8 mouse cellular contexts compared by ENCODE assay signal in genomic region chr5:127649077-127649476, GRCm38 (mm10). TPM values are rescaled to one million over a fixed set of nuclear protein-coding genes. Genes with fewer than 3 reads are reported as not detected.
DNase-seq lines count a peak whose midpoint lies in the region; ATAC-seq lines count a peak whose summit lies in the region.

No protein-coding gene starts in this region.

- intact Hi-C loops in left cerebral cortex, postnatal 14 days (cut with DNase I): loop anchor here (5.0 kb wide), 1 partner anchor 788 kb away; no protein-coding TSS in a partner anchor

- peak; percentile 5 for DNase-seq in CD4-positive, CD25-positive, alpha-beta regulatory T cell, adult 2 months (ENCODE audit: low read depth, low spot score)
- peak; percentile 15 to 16 for DNase-seq in left cerebral cortex, postnatal 14 days (ENCODE audit: low spot score in 2 of 2)
- DNase-seq in left cerebral cortex, adult 11 months (ENCODE audit: low spot score): no peak
- peak; percentile 14 to 45 for DNase-seq in cerebellum, postnatal 25 days
- DNase-seq in ovary, postnatal 36 days (ENCODE audit: low spot score): no peak
- no peak for DNase-seq in frontal cortex, postnatal 10 days (ENCODE audit: low spot score in 2 of 2)

- ATAC-seq in CD4-positive, CD25-positive, alpha-beta regulatory T cell, adult 4 months: no peak
- ATAC-seq in megakaryocyte progenitor cell, adult 5-6 weeks (replicated peaks; ENCODE audit: poor library complexity): peak; percentile 88

RNA-seq across cellular contexts. Expression of gene Slc15a4, which starts 16.4 kb away (rescaled TPM):
- 1 to 10 TPM; 3.3 to 3.9 TPM for polyA plus RNA-seq in CD4-positive, CD25-positive, alpha-beta regulatory T cell, adult 4 months (2017; shearing (Covaris generic))
- total RNA-seq in left cerebral cortex, postnatal 14 days (2021): 10 to 100 TPM; 22.4 to 30.0 TPM
- total RNA-seq in megakaryocyte progenitor cell, adult 5-6 weeks (2015): 18.2 and 30.1 TPM in 2 replicates
- total RNA-seq in megakaryocyte progenitor cell, adult 5-6 weeks (2017): 35.4 and 90.9 TPM in 2 replicates

RNA-seq across cellular contexts. Expression of gene Glt1d1, which starts 17.0 kb away (rescaled TPM):
- not detected for polyA plus RNA-seq in CD4-positive, CD25-positive, alpha-beta regulatory T cell, adult 4 months (2017; shearing (Covaris generic))
- 10 to 100 TPM; 23.4 to 28.6 TPM for total RNA-seq in left cerebral cortex, postnatal 14 days (2021)
- total RNA-seq in megakaryocyte progenitor cell, adult 5-6 weeks (2015): 6.2 and 7.0 TPM in 2 replicates
- 8.5 and 9.5 TPM in 2 replicates for total RNA-seq in megakaryocyte progenitor cell, adult 5-6 weeks (2017)

Comparison
In these comparisons a context has a peak if more than half of its experiments do, and no peak if none do; other contexts are left out.
1. DNase-seq: peak in CD4-positive, CD25-positive, alpha-beta regulatory T cell, adult 2 months (single experiment), left cerebral cortex, postnatal 14 days (2 of 2) and cerebellum, postnatal 25 days (2 of 2); none in left cerebral cortex, adult 11 months (single experiment), ovary, postnatal 36 days (single experiment) and frontal cortex, postnatal 10 days (0 of 2).